Mouse (Mus musculus): ENCODE results near the gene Strip1. TPM values are rescaled to one million over a fixed set of nuclear protein-coding genes. Genes with fewer than 3 reads are reported as not detected.
"Not testable (repeated sequence)": the region's sequence is repeated elsewhere in the genome, so short reads cannot be mapped to it uniquely, and the experiment has no call there.

The Strip1 gene
- polyA plus RNA-seq, 1 experiment from 2014 or later: 36.4 TPM

DNA sequence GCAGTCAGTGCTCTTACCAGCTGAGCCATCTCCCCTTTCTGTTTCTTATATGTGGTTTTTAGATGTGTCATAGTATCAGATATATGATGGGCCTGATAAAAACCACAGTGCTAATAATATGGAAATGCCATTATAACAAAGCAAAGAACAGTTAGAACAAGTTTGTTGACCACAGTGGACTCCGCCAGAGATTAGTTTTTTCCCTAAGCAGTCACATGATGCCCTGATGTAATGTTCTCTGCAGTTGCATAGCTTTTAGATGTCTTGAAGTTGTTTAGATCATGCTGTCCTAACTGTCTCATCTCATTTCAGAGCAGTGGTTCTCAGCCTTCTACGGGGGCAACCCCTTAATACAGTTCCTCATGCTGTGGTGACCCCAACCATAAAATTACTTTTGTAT, 24.7 kb upstream of the Strip1 start:
- Histone ChIP-seq H3K4me1 (ENCODE audit: control insufficient read depth, insufficient read depth, low read length) (no peaks in the 10 kb centered on the region), H3K9me3 (replicated peaks; ENCODE audit: control insufficient read depth, low read length) (no peaks in the 10 kb centered on the region), H3K9ac (ENCODE audit: low read length) (no peak overlapping the region), H3K27ac (ENCODE audit: low read length) (no peak overlapping the region), H3K4me3 (replicated peaks; ENCODE audit: low read length) (no peak overlapping the region), H3K36me3 (ENCODE audit: control insufficient read depth, insufficient read depth, low read length) (peaks cover 15% of the 10 kb centered on the region), H3K4me2 (ENCODE audit: low read depth, low read length) (no peak overlapping the region), H3K27me3 (ENCODE audit: control insufficient read depth, insufficient read depth, low read length) (no peaks in the 10 kb centered on the region)
- 78% methylated on average over 2 of the region's 2 CpGs for WGBS
- ATAC-seq (ENCODE audit: insufficient read depth, low FRiP score): no peak

DNA sequence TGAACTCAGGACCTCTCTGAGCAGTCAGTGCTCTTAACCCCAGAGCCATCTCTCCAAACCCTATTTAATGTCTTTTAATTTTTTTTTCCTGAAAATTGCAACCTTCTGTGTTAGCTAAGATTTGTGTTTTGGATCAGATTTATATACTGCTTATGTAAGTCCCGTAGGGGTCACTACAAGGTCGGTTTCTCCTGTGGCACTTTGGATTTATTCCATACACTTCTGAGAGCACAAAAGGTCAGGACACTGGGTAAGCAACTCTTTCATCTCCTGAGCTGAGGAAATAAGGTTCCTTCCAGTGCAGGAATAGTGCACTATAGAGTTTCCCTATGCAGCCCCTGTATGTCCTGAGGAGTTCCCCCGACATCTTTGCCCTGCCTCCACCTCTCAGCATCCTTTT, 24.0 kb upstream of the Strip1 start:
- H3K9me3 ChIP-seq (replicated peaks; ENCODE audit: control insufficient read depth, low read length): no peaks in the 10 kb centered on the region
- peaks cover 10% of the 10 kb centered on the region for H3K36me3 ChIP-seq (ENCODE audit: control insufficient read depth, insufficient read depth, low read length)
- no peak overlapping the region for H3K4me3 ChIP-seq (replicated peaks; ENCODE audit: low read length)
- H3K9ac ChIP-seq (ENCODE audit: low read length): no peak overlapping the region
- 57% methylated on average over 3 of the region's 3 CpGs for WGBS
- H3K4me1 ChIP-seq (ENCODE audit: control insufficient read depth, insufficient read depth, low read length): no peaks in the 10 kb centered on the region
- no peaks in the 10 kb centered on the region for H3K27me3 ChIP-seq (ENCODE audit: control insufficient read depth, insufficient read depth, low read length)
- ATAC-seq (ENCODE audit: insufficient read depth, low FRiP score): no peak
- no peak overlapping the region for H3K27ac ChIP-seq (ENCODE audit: low read length)
- no peak overlapping the region for H3K4me2 ChIP-seq (ENCODE audit: low read depth, low read length)

DNA sequence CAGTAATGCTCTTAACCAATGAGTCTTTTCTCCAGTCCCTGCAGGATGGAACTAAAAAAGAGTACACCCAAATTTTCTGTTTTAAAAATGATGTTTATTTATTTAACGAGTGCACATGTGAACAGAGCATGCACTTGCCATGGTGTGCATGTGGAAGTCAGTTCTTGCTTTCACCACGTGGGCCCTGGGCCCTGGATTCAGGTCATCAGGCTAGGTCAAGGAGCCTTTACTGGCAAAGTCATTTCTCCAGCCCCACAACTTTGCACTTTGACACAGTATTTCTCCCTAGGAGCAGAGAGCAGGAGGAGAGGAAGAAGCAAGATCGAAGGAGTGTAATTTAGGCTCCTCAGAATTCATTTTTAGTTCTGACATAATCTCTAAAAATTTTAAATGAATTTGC, 23.4 kb upstream of the Strip1 start:
- no peaks in the 10 kb centered on the region for H3K4me1 ChIP-seq (ENCODE audit: control insufficient read depth, insufficient read depth, low read length)
- ATAC-seq (ENCODE audit: insufficient read depth, low FRiP score): no peak
- H3K4me3 ChIP-seq (replicated peaks; ENCODE audit: low read length): no peak overlapping the region
- H3K27ac ChIP-seq (ENCODE audit: low read length): no peak overlapping the region
- H3K27me3 ChIP-seq (ENCODE audit: control insufficient read depth, insufficient read depth, low read length): no peaks in the 10 kb centered on the region
- peaks cover 5% of the 10 kb centered on the region for H3K36me3 ChIP-seq (ENCODE audit: control insufficient read depth, insufficient read depth, low read length)
- H3K9ac ChIP-seq (ENCODE audit: low read length): no peak overlapping the region
- H3K9me3 ChIP-seq (replicated peaks; ENCODE audit: control insufficient read depth, low read length): no peaks in the 10 kb centered on the region
- WGBS: 74% methylated on average over 3 of the region's 3 CpGs
- no peak overlapping the region for H3K4me2 ChIP-seq (ENCODE audit: low read depth, low read length)

GRCm38 (mm10) chr3:107652968-107653367, 21.5 kb upstream of the Strip1 start:
- WGBS: 85% methylated on average over 3 of the region's 3 CpGs
- H3K4me1 ChIP-seq (ENCODE audit: control insufficient read depth, insufficient read depth, low read length): no peaks in the 10 kb centered on the region
- H3K4me3 ChIP-seq (replicated peaks; ENCODE audit: low read length): no peak overlapping the region
- H3K9ac ChIP-seq (ENCODE audit: low read length): no peak overlapping the region
- H3K27ac ChIP-seq (ENCODE audit: low read length): no peak overlapping the region
- H3K4me2 ChIP-seq (ENCODE audit: low read depth, low read length): no peak overlapping the region
- no peaks in the 10 kb centered on the region for H3K27me3 ChIP-seq (ENCODE audit: control insufficient read depth, insufficient read depth, low read length)
- H3K36me3 ChIP-seq (ENCODE audit: control insufficient read depth, insufficient read depth, low read length): no peaks in the 10 kb centered on the region
- ATAC-seq (ENCODE audit: insufficient read depth, low FRiP score): no peak
- no peaks in the 10 kb centered on the region for H3K9me3 ChIP-seq (replicated peaks; ENCODE audit: control insufficient read depth, low read length)

- H3K9me3 ChIP-seq (replicated peaks; ENCODE audit: control insufficient read depth, low read length); H3K27me3 ChIP-seq (ENCODE audit: control insufficient read depth, insufficient read depth, low read length); H3K27ac ChIP-seq (ENCODE audit: low read length); H3K4me3 ChIP-seq (replicated peaks; ENCODE audit: low read length); H3K36me3 ChIP-seq (ENCODE audit: control insufficient read depth, insufficient read depth, low read length); H3K4me1 ChIP-seq (ENCODE audit: control insufficient read depth, insufficient read depth, low read length); H3K9ac ChIP-seq (ENCODE audit: low read length); ATAC-seq (ENCODE audit: insufficient read depth, low FRiP score); H3K4me2 ChIP-seq (ENCODE audit: low read depth, low read length): not testable (repeated sequence)
- 49% methylated on average over 5 of the region's 5 CpGs for WGBS
These were observed 18.8 kb upstream of the Strip1 start for GRCm38 (mm10) chr3:107650276-107650675.

GRCm38 (mm10) chr3:107646947-107647346, 15.5 kb upstream of the Strip1 start:
- H3K36me3 ChIP-seq (ENCODE audit: control insufficient read depth, insufficient read depth, low read length): no peaks in the 10 kb centered on the region
- H3K4me3 ChIP-seq (replicated peaks; ENCODE audit: low read length): no peak overlapping the region
- H3K9ac ChIP-seq (ENCODE audit: low read length): no peak overlapping the region
- H3K27ac ChIP-seq (ENCODE audit: low read length): no peak overlapping the region
- H3K4me1 ChIP-seq (ENCODE audit: control insufficient read depth, insufficient read depth, low read length): no peaks in the 10 kb centered on the region
- H3K27me3 ChIP-seq (ENCODE audit: control insufficient read depth, insufficient read depth, low read length): no peaks in the 10 kb centered on the region
- no peak overlapping the region for H3K4me2 ChIP-seq (ENCODE audit: low read depth, low read length)
- no peaks in the 10 kb centered on the region for H3K9me3 ChIP-seq (replicated peaks; ENCODE audit: control insufficient read depth, low read length)
- WGBS: 78% methylated on average over 3 of the region's 3 CpGs
- no peak for ATAC-seq (ENCODE audit: insufficient read depth, low FRiP score)

DNA sequence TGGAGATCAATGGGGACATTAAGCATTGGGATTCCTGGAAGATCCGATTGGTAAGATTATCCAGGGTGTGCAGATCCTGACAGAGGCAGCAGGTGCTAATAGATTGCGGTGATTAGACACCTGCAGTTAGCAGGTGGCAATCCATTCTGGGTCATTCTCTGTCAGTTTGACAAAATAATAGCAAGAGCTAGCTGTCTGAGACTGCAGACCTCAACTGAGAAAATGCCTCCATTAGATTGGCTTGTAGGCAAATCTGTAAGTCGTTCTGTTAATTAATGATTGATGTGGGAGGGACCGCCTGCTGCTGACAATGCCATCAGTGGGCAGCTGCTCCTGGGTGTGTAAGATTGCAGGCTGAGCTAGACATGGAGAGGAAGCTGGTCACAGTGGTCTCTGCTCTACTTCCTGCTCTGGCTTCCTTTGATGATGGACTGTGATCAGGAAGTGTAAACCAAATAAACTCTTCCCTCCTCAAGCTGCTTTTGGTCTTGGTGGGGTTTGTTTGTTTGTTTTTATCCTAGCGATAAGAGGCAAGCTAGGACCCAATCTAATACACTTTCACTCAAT, 6.2 kb upstream of the Strip1 start:
- Histone ChIP-seq H3K9me3 (replicated peaks; ENCODE audit: control insufficient read depth, low read length) (no peaks in the 10 kb centered on the region), H3K36me3 (ENCODE audit: control insufficient read depth, insufficient read depth, low read length) (no peaks in the 10 kb centered on the region), H3K4me3 (replicated peaks; ENCODE audit: low read length) (no peak overlapping the region), H3K27ac (ENCODE audit: low read length) (no peak overlapping the region), H3K4me2 (ENCODE audit: low read depth, low read length) (no peak overlapping the region), H3K9ac (ENCODE audit: low read length) (no peak overlapping the region), H3K27me3 (ENCODE audit: control insufficient read depth, insufficient read depth, low read length) (no peaks in the 10 kb centered on the region), H3K4me1 (ENCODE audit: control insufficient read depth, insufficient read depth, low read length) (no peaks in the 10 kb centered on the region)
- WGBS: 58% methylated on average over 5 of the region's 5 CpGs
- no peak for ATAC-seq (ENCODE audit: insufficient read depth, low FRiP score)

- Histone ChIP-seq H3K9ac (ENCODE audit: low read length) (no peak overlapping the region), H3K36me3 (ENCODE audit: control insufficient read depth, insufficient read depth, low read length) (no peaks in the 10 kb centered on the region), H3K27ac (ENCODE audit: low read length) (no peak overlapping the region), H3K4me3 (replicated peaks; ENCODE audit: low read length) (no peak overlapping the region), H3K27me3 (ENCODE audit: control insufficient read depth, insufficient read depth, low read length) (no peaks in the 10 kb centered on the region), H3K4me1 (ENCODE audit: control insufficient read depth, insufficient read depth, low read length) (no peaks in the 10 kb centered on the region), H3K9me3 (replicated peaks; ENCODE audit: control insufficient read depth, low read length) (no peaks in the 10 kb centered on the region), H3K4me2 (ENCODE audit: low read depth, low read length) (no peak overlapping the region)
- WGBS: 82% methylated on average over 3 of the region's 3 CpGs
- ATAC-seq (ENCODE audit: insufficient read depth, low FRiP score): no peak
These were observed 4.7 kb upstream of the Strip1 start for GRCm38 (mm10) chr3:107636236-107636635.

GRCm38 (mm10) chr3:107635836-107636235, 4.3 kb upstream of the Strip1 start:
- H3K4me3 ChIP-seq (replicated peaks; ENCODE audit: low read length): no peak overlapping the region
- H3K4me2 ChIP-seq (ENCODE audit: low read depth, low read length): no peak overlapping the region
- no peak overlapping the region for H3K9ac ChIP-seq (ENCODE audit: low read length)
- H3K36me3 ChIP-seq (ENCODE audit: control insufficient read depth, insufficient read depth, low read length): no peaks in the 10 kb centered on the region
- no peak overlapping the region for H3K27ac ChIP-seq (ENCODE audit: low read length)
- 43% methylated on average over 8 of the region's 8 CpGs for WGBS
- no peaks in the 10 kb centered on the region for H3K4me1 ChIP-seq (ENCODE audit: control insufficient read depth, insufficient read depth, low read length)
- no peaks in the 10 kb centered on the region for H3K27me3 ChIP-seq (ENCODE audit: control insufficient read depth, insufficient read depth, low read length)
- H3K9me3 ChIP-seq (replicated peaks; ENCODE audit: control insufficient read depth, low read length): no peaks in the 10 kb centered on the region
- ATAC-seq (ENCODE audit: insufficient read depth, low FRiP score): no peak

- H3K9me3 ChIP-seq (replicated peaks; ENCODE audit: control insufficient read depth, low read length): no peaks in the 10 kb centered on the region
- WGBS: 89% methylated on average over 9 of the region's 9 CpGs
- H3K36me3 ChIP-seq (ENCODE audit: control insufficient read depth, insufficient read depth, low read length): no peaks in the 10 kb centered on the region
- H3K4me3 ChIP-seq (replicated peaks; ENCODE audit: low read length): no peak overlapping the region
- H3K27me3 ChIP-seq (ENCODE audit: control insufficient read depth, insufficient read depth, low read length): no peaks in the 10 kb centered on the region
- peaks cover 5% of the 10 kb centered on the region; the same call in 1 of the 2 replicates for H3K4me1 ChIP-seq (ENCODE audit: control insufficient read depth, insufficient read depth, low read length)
- no peak overlapping the region for H3K4me2 ChIP-seq (ENCODE audit: low read depth, low read length)
- H3K27ac ChIP-seq (ENCODE audit: low read length): no peak overlapping the region
- no peak overlapping the region for H3K9ac ChIP-seq (ENCODE audit: low read length)
- ATAC-seq (ENCODE audit: insufficient read depth, low FRiP score): no peak
These were observed 2.4 kb upstream of the Strip1 start for GRCm38 (mm10) chr3:107633906-107634305.

Measured in stomach, embryonic 16.5 days (tissue).